Mouse (Mus musculus) thymus, adult 2 months (tissue): ENCODE measurements around the gene Wdfy3. TPM values are rescaled to one million over a fixed set of nuclear protein-coding genes. Genes with fewer than 3 reads are reported as not detected.

ENCODE experiments used
- DNase-seq: peaks from one replicate; pipeline ENCODE4 v3.0.0; 2021
- H3K27ac ChIP-seq: fragments of 200-500 bp; 2 replicates; pipeline ENCODE4 v1.5.1; 2012; ENCODE audit warnings: low read length, control low read depth; ENCODE audit not compliant: control insufficient read depth, insufficient read depth
- H3K27me3 ChIP-seq: fragments of 200-500 bp; 2 replicates; pipeline ENCODE4 v1.6.1; 2012; ENCODE audit warnings: mild to moderate bottlenecking, low read length, moderate library complexity, mixed read lengths; ENCODE audit not compliant: control insufficient read depth, insufficient read depth
- H3K36me3 ChIP-seq: fragments of 200-500 bp; 2 replicates; pipeline ENCODE4 v1.6.1; 2012; ENCODE audit warnings: mild to moderate bottlenecking, low read length, moderate library complexity; ENCODE audit not compliant: control insufficient read depth, insufficient read depth
- H3K4me1 ChIP-seq: fragments of 200-500 bp; replicated peaks from 2 replicates; pipeline ENCODE4 v1.6.1; 2012; ENCODE audit warnings: low read length; ENCODE audit not compliant: control insufficient read depth, insufficient read depth
- H3K4me3 ChIP-seq: fragments of 200-500 bp; 2 replicates; pipeline ENCODE4 v1.5.1; 2012; ENCODE audit warnings: mild to moderate bottlenecking, low read length, control low read depth, moderate library complexity; ENCODE audit not compliant: control insufficient read depth, insufficient read depth
- CTCF ChIP-seq: fragments of 200-500 bp; IDR thresholded peaks from 2 replicates; pipeline ENCODE4 v1.5.1; 2012; ENCODE audit warnings: mild to moderate bottlenecking, control low read depth, low read length, moderate library complexity, borderline replicate concordance; ENCODE audit not compliant: control insufficient read depth, poor library complexity, insufficient read depth; ENCODE audit errors: extremely low read depth
- POLR2A ChIP-seq: fragments of 200-500 bp; IDR thresholded peaks from 2 replicates; pipeline ENCODE4 v1.6.1; 2012; ENCODE audit warnings: mild to moderate bottlenecking, low read length, control low read depth, moderate library complexity; ENCODE audit not compliant: control insufficient read depth, poor library complexity, insufficient read depth; ENCODE audit errors: extremely low read depth
- WGBS: fragments of 180-500 bp; shearing (Covaris S2); methylation state at CpG from one replicate; pipeline ENCODE4 v1.1.7; 2018; 5-methylcytosine and 5-hydroxymethylcytosine counted together
- polyA plus RNA-seq: library from polyadenylated mRNA; depleted of rRNA; stranded (reverse); fragments of >200 nt; gene quantifications from 2 replicates; pipeline ENCODE4 v1.2.3, GENCODE M21; 2012

Wdfy3 gene
- polyA plus RNA-seq, 1 experiment: 6.8 TPM

DNA sequence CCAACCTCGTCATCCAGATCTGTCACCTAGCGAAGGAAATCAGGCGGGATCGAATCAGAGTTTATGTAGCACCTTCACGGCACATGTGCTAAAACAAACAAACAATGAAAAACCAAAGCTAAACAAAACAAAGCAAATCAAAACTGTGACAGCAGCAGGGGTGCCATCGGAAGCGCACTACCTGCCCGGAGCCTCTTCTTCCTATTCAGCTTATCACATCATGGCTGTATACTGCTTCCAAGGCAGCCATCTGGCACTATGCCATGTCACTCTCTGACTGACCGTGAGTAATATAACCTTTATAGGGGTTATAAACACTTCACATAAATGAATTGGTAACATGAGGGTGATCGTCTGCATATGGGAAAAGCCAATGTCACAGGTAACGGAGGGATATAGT lies 174.6 kb downstream of the Wdfy3 start:
- Histone ChIP-seq H3K27ac (no peak overlapping the region), H3K4me3 (no peak overlapping the region), H3K27me3 (no peaks in the 10 kb centered on the region), H3K36me3 (no peaks in the 10 kb centered on the region), H3K4me1 (no peaks in the 10 kb centered on the region)
- DNase-seq: no peak
- TF ChIP-seq POLR2A (no peak), CTCF (no peak)
- WGBS: 96% methylated on average over 11 of the region's 11 CpGs

DNA sequence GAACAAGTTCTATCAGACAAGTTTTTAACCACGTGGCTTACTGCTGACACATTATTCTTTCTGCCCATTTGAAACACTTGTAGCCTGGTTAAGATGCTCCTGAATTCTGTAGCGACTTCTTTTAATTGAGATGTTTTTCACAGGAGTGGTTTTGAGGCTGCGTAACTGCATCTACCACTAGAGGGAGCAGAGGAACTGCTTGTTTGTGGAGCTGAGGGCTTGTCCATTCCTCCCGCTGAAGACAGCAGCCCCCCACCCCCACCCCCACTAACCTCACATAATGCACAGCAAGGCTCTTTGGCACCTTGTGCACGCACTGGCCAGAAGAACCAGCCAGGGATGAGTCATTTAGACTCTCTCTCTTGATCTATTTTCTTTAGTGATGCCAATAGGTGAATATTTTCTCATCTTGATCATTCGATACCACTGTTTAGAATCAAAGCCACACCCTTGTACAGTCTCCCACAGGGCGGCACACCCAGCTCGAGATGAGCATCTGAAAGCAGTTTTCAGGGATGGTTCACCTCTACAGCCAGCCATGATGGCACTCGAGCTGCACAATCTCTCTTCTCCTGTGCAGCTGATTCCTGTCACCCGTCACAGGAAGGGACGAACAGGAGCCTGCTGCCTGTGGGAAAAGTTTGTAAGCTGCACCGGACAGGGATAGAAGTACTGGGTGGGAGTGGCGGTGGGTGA lies 175.8 kb downstream of the Wdfy3 start:
- DNase-seq: no peak
- no peak overlapping the region for H3K4me3 ChIP-seq
- WGBS: 83% methylated on average over 13 of the region's 13 CpGs
- H3K36me3 ChIP-seq: no peaks in the 10 kb centered on the region
- H3K27me3 ChIP-seq: no peaks in the 10 kb centered on the region
- no peaks in the 10 kb centered on the region for H3K4me1 ChIP-seq
- H3K27ac ChIP-seq: no peak overlapping the region
- TF ChIP-seq POLR2A: no peak
- TF ChIP-seq CTCF: no peak

DNA sequence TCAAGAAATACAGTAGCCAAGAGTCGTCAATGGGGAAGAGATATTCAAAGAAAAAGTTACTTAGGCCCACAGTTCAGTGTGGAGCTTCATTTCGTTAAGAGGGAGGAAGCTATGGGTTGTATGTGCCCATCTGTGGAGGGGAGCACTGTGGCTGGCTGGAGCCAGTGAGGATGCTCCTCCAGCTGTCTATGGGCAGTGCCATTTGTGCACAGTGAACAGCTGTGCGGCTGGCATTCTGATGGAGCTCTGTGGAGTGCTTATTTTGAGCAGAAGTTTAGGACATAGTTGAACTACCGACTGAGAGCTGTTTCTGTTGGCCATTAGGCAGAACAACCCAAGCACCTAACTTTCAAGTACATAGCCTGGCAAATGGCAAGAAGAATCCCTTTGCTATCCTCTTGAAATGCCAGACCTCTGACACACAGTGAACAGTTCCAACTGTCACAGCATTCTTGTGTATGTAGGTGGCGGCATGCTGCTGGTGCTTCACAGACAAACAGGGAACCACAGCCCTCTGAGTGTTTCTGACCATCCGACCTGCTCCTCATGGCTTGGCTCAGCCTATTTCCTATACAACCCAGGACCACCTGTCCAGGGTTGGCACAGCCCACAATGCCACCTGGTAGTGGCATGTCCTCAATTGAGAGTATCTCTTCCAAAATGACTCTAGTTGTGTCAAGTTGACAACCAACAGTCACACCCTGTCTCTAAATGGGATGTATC lies 177.9 kb downstream of the Wdfy3 start:
- Histone ChIP-seq H3K4me1 (no peaks in the 10 kb centered on the region), H3K27me3 (no peaks in the 10 kb centered on the region), H3K36me3 (no peaks in the 10 kb centered on the region), H3K27ac (no peak overlapping the region), H3K4me3 (no peak overlapping the region)
- DNase-seq: no peak
- 93% methylated on average over 6 of the region's 6 CpGs for WGBS
- TF ChIP-seq CTCF: no peak
- TF ChIP-seq POLR2A: no peak

DNA sequence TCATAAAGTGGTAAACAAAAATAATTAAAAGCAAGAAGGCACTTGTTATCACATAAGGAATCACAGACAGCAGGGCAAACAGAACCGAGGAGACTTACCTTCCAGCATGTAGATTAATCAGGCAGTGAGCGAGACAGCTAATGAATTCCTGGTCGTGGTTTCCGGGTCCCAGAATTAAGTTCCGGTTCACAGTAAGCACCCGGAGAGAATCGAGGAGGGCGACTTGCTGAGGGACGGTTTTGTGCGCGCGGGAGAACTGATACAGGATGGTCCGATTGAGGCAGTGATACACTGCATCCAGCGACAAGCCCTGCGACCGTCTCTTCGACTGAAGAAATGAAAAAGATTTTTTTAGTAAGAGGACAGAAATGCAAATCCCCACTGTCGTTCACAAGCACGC lies 181.7 kb downstream of the Wdfy3 start:
- H3K36me3 ChIP-seq: no peaks in the 10 kb centered on the region

DNA sequence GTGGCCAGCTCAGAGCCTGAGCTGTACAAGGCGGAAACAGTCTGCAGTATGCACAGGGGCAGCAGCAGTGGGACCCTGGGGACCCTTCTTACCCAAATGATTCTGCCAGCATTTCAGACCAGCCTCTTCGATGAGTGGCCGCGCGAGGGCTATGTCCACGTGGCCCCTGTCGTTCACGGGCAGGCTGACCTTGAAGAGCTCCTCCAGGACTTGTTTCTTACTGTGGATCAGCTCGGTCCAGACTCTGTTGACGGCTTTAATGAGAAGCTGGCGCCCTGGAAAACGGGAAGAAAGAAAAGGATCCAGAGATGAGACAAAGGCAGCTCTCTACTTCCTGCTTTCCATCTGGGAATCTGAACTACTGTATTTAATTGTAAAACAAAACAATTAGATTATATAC lies 184.7 kb downstream of the Wdfy3 start:
- H3K36me3 ChIP-seq: no peaks in the 10 kb centered on the region
- no peak overlapping the region for H3K4me3 ChIP-seq
- DNase-seq: no peak
- no peak for TF ChIP-seq POLR2A
- TF ChIP-seq CTCF: no peak
- no peaks in the 10 kb centered on the region for H3K4me1 ChIP-seq
- H3K27me3 ChIP-seq: no peaks in the 10 kb centered on the region
- WGBS: 96% methylated on average over 12 of the region's 12 CpGs
- H3K27ac ChIP-seq: no peak overlapping the region

More for the DNA sequence above, 181.7 kb downstream of the Wdfy3 start:
- Histone ChIP-seq H3K4me1 (no peaks in the 10 kb centered on the region), H3K4me3 (no peak overlapping the region), H3K27me3 (no peaks in the 10 kb centered on the region), H3K27ac (no peak overlapping the region)
- 96% methylated on average over 19 of the region's 19 CpGs for WGBS
- no peak for TF ChIP-seq POLR2A
- TF ChIP-seq CTCF: no peak
- DNase-seq: no peak

DNA sequence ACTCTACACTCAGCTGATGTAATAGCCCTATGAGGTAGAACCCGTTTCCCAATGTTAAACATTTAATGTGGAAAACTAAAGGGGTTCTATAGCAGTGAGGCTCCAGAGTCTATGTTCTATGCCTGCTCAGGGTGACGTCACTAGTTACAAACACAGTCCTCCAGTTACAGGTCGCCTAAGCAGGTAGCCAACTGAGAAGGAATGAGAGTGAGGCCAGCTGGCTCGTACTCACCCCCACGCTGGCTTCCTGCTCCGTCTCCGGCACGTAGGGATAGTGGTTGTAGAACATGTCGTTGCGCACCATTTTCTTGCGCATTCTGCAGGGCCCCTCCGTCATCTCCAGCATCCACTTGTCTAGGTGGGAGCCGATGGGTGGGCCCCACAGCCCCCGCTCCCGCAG lies 187.5 kb downstream of the Wdfy3 start:
- Histone ChIP-seq H3K4me1 (no peaks in the 10 kb centered on the region), H3K4me3 (no peak overlapping the region), H3K36me3 (no peaks in the 10 kb centered on the region), H3K27me3 (no peaks in the 10 kb centered on the region), H3K27ac (no peak overlapping the region)
- no peak for TF ChIP-seq CTCF
- no peak for TF ChIP-seq POLR2A
- WGBS: 97% methylated on average over 15 of the region's 15 CpGs
- DNase-seq: no peak

DNA sequence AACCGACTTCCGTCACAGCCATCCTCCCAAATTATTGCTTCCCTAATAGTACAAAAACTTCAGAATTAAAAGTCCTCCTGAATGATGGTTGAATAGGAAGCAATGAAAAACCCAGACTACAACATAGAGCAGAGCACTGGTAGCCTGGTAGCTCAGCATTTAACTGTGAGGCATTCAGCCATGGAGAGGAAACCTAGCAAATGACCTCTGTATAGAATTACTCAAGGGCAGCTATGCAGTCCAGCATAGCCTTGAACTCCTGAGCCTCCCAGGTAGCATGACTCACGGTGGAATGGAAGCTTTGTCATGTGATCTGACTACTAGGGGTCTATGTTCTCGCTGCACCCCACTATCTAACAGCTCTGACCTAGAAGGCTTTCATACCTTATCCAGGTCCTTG lies 189.8 kb downstream of the Wdfy3 start:
- Histone ChIP-seq H3K36me3 (no peaks in the 10 kb centered on the region), H3K4me1 (no peaks in the 10 kb centered on the region), H3K4me3 (no peak overlapping the region), H3K27ac (no peak overlapping the region), H3K27me3 (no peaks in the 10 kb centered on the region)
- DNase-seq: no peak
- 94% methylated on average over 4 of the region's 4 CpGs for WGBS
- no peak for TF ChIP-seq POLR2A
- TF ChIP-seq CTCF: no peak
